Mouse (Mus musculus) gastrocnemius, postnatal 14 days (tissue): ENCODE data around the gene Tmem222. TPM values are rescaled to one million over a fixed set of nuclear protein-coding genes. Genes with fewer than 3 reads are reported as not detected.

Source experiments
- DNase-seq: peaks from one replicate; pipeline ENCODE4 v3.0.0; 2021; ENCODE audit warnings: mixed read lengths
- intact Hi-C: fragments of 180-260 bp; cut with DNase I; formaldehyde crosslinking; loops from one replicate; pipeline ENCODE4 v1.15.1; 2025; ENCODE audit warnings: low total_unique reads
- total RNA-seq, 2 experiments: library from RNA; stranded (reverse); gene quantifications; 2 replicates each; pipeline ENCODE4 v1.2.3; 2021

Tmem222 gene
- total RNA-seq, 2 experiments from 2014 or later = 21.1 to 22.6 TPM

- intact Hi-C loops = loop anchor here (5.0 kb wide), 1 partner anchor 64 kb away; no protein-coding TSS in a partner anchor
- no peak for DNase-seq
These were observed 44.2 kb downstream of the Tmem222 start for GRCm38 (mm10) chr4:133233285-133233976.

GRCm38 (mm10) chr4:133229582-133229981, 48.0 kb downstream of the Tmem222 start:
- intact Hi-C loops = loop anchor here (10.0 kb wide), 1 partner anchor 195 kb away; no protein-coding TSS in a partner anchor
- no peak for DNase-seq

GRCm38 (mm10) chr4:133227636-133228035, 50.0 kb downstream of the Tmem222 start:
- intact Hi-C loops = loop anchor here (10.0 kb wide), 1 partner anchor 197 kb away; no protein-coding TSS in a partner anchor
- DNase-seq = no peak

- intact Hi-C loops = loop anchor here (10.0 kb wide), 1 partner anchor 199 kb away; no protein-coding TSS in a partner anchor
- peak; percentile 44 for DNase-seq
These were observed 51.5 kb downstream of the Tmem222 start for GRCm38 (mm10) chr4:133226073-133226472.

GRCm38 (mm10) chr4:133223875-133224274, 53.7 kb downstream of the Tmem222 start:
- no peak for DNase-seq
- intact Hi-C loops = loop anchor here (10.0 kb wide), 1 partner anchor 201 kb away; no protein-coding TSS in a partner anchor

- intact Hi-C loops = loop anchor here (10.0 kb wide), 1 partner anchor 203 kb away; no protein-coding TSS in a partner anchor
- no peak for DNase-seq
These were observed 55.9 kb downstream of the Tmem222 start for GRCm38 (mm10) chr4:133221701-133222100.

GRCm38 (mm10) chr4:133220656-133221055, 56.9 kb downstream of the Tmem222 start:
- DNase-seq = no peak
- intact Hi-C loops = loop anchor here (10.0 kb wide), 1 partner anchor 204 kb away; no protein-coding TSS in a partner anchor

- intact Hi-C loops = loop anchor here (5.0 kb wide), 1 partner anchor 79 kb away; no protein-coding TSS in a partner anchor
- DNase-seq = no peak
These were observed 58.8 kb downstream of the Tmem222 start for GRCm38 (mm10) chr4:133218745-133219144.

GRCm38 (mm10) chr4:133217641-133218040, 60.0 kb downstream of the Tmem222 start:
- intact Hi-C loops = loop anchor here (5.0 kb wide), 1 partner anchor 80 kb away; no protein-coding TSS in a partner anchor
- no peak for DNase-seq

Other genes starting within 250 kb of the Tmem222 start
- gene Wasf2, start 147.3 kb downstream of the Tmem222 start, total RNA-seq = 10 to 100 TPM; 53.8 to 63.9 TPM
- gene Cd164l2, start 65.7 kb downstream of the Tmem222 start, total RNA-seq = not detected
- gene Gpr3, start 65.3 kb downstream of the Tmem222 start, total RNA-seq = not detected
- gene Map3k6, start 37.0 kb downstream of the Tmem222 start, total RNA-seq = 10 to 100 TPM in 1 of 2 experiments, 1 to 10 TPM in 1; 4.0 to 15.3 TPM
- under 1 TPM; 0.49 to 0.62 TPM for gene Sytl1, start 14.7 kb downstream of the Tmem222 start, total RNA-seq
- gene Wdtc1, start 75.7 kb upstream of the Tmem222 start, total RNA-seq = 10 to 100 TPM; 49.4 to 54.9 TPM
- gene Slc9a1, start 91.9 kb upstream of the Tmem222 start, total RNA-seq = 10 to 100 TPM in 1 of 2 experiments, 1 to 10 TPM in 1; 10.0 to 12.8 TPM
- gene Tent5b, start 202.3 kb upstream of the Tmem222 start, total RNA-seq = 1 to 10 TPM in 1 of 2 experiments, under 1 TPM in 1; 0.21 to 1.0 TPM
- 1 to 10 TPM; 1.1 to 1.7 TPM for gene Trnp1, start 220.8 kb upstream of the Tmem222 start, total RNA-seq
- gene Kdf1, start 241.2 kb upstream of the Tmem222 start, total RNA-seq = not detected